Mouse (Mus musculus) thymus, postnatal 4 days (tissue): ENCODE results near the gene Pcsk1.
A peak's percentile ranks its signal among the peaks of the same experiment; 100 is the strongest.

Experiments
- DNase-seq: peaks from one replicate; pipeline ENCODE4 v3.0.0; 2021

Gene Pcsk1

DNA sequence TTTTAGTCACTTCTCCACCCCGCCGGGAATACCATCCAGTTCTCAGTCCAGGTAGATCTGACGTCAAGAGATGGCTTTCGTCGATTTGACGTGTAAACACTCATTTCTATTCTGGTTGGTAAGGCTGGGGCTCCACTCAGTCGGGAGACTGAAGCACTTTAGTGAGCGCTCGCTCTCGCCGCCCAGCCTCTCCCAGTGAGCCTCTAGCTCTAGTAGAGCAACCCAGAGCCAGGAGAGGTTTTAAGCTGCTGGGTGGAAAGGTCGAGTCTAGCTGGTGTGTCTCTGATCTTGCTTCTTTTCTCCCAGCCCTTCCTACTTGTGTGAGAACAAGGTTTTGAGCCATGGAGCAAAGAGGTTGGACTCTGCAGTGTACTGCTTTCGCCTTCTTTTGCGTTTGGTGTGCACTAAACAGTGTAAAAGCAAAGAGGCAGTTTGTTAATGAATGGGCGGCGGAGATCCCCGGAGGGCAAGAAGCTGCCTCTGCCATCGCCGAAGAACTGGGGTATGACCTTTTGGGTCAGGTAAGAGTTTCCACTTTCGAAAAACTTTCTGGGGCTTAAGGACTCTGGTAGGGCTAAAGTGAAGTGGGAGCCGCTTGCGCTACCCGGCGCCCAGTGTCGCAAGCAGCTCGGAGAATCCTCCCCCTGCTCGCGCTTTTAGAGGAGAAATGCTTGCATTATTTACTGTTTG is at the start of gene Pcsk1:
TSS of gene Pcsk1 (plus strand) at position 106 of the 690 bp plus-strand sequence.
- peak; percentile 10 for DNase-seq

GRCm38 (mm10) chr13:75058818-75059217 is 30.8 kb upstream of the Pcsk1 start:
- DNase-seq, result no peak

DNA sequence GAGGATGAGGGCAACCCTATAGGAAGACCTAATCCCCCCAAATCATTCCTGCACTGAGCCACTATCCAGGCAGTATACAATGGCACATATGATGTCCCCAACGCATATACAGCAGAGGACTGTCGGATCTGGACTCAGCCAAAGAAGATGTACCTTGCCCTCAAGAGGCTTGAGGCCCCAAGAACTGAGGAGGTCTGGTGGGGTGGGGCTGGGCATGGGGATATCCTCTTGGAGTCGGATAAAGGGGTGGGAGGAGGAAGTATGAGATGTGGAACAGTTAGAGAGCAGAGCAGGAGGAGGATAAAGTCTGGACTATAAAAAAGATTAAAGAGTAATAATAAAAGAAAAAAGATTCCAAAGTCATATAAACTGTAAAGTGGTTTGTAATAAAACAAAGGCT is 25.7 kb upstream of the Pcsk1 start:
- no peak for DNase-seq

DNA sequence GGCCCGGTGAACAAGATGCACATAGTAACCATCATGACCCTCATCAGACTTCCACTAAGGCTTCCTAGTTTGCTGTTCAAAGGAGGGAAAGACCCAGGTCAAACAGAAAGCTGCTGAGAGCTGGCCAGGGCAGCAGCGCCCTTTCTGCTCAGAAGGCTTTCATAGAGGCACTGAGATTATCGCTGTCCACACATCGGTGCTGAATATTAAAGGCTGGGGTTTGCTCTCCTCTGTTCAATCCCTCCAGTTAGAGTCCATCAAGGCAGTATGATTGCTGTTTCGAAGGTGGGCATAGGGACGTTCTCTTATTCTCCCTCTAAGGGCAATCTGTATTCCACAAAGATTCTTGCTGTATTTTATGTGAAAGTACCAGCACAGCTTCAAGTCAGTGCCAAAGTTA is 1.0 kb upstream of the Pcsk1 start:
- DNase-seq, result no peak

GRCm38 (mm10) chr13:75090411-75090779 is 769 bp downstream of the Pcsk1 start:
- peak; percentile 6 for DNase-seq

GRCm38 (mm10) chr13:75091071-75091470 is 1.4 kb downstream of the Pcsk1 start:
- DNase-seq, result no peak

DNA sequence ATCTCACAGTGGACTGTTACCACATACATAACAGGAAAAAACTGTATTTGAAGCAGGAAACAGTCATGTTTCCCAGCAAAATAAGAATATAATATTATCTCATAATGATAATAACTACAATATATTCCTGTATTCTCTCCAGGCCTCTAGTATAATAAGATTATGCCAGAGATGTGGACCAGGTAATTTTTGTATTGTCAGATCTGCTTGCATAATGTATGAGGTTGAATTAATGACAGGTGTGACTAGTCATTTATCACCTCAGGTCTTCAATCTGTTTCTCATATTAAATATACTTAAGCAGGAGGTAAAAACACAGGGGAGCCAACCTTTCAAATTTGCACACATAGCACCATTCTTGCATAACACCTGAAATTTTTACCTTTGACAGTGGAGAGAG is 5.9 kb downstream of the Pcsk1 start:
- no peak for DNase-seq

DNA sequence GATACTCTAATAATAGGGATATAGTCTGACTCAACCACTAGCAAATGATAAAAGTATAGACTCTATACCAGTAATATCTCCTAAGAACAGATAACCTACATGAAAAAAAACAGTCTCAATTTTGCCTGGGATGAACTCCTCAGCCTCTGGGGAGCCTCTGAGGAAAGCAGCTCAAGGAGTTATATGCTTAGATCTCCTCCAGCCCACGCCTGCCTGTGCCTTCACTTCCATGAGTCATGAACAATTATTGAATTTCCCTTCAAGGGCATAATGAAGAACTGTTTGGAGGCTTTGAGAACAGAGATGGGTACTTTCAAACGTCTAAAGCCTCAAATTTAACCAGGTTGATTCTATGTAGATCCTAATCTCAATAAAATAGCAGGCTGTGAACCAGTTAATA is 23.5 kb downstream of the Pcsk1 start:
- no peak for DNase-seq

- no peak for DNase-seq
Observed at GRCm38 (mm10) chr13:75114007-75114424, 24.4 kb downstream of the Pcsk1 start.

- no peak for DNase-seq
Observed at GRCm38 (mm10) chr13:75114838-75115237, 25.2 kb downstream of the Pcsk1 start.

DNA sequence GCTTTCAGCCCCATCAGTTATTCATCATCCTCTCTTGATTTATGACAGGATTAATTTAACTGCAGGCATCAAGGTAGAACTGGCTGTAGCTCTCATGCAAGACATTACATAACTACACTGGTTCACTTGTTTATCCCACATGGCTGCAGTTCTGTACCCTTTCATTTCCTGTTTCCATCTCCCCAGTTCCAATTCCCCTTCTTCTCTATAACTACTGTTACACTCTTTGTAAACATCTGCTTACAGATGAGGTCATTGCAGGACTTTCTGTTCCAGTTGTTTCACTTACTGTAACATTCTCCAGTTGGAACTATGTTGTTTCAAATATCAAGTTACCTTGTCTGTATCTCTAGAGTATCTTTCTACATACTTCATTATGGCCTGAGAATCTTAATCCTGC is 46.2 kb downstream of the Pcsk1 start:
- DNase-seq, result no peak

DNA sequence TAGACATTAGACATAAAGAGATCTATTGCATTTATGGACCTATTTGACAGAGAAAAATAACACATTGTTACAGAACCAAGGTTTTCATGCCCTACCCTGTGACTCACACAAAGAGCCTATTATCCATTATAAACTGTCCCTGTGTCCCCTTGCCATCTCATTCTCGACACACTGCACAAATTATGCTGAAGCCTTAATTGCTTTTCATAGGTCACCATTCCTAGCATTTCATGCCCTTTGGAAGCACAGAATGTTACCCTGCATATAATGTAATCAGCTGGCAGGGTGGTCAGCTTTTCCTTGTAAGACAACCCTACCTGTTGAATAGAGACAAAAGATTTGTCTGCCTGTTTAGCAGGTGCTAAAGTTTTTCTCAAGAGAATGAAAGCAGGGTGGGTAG is 71.0 kb downstream of the Pcsk1 start:
- no peak for DNase-seq

- no peak for DNase-seq
Observed at GRCm38 (mm10) chr13:75163408-75163807, 73.8 kb downstream of the Pcsk1 start.
